Mouse (Mus musculus) intestine, postnatal 0 days (tissue): ENCODE measurements around the gene Tenm3. TPM values are rescaled to one million over a fixed set of nuclear protein-coding genes. Genes with fewer than 3 reads are reported as not detected.

Source experiments
- ATAC-seq: fragments of 200-750 bp; cut with Nextera tagmentation; 2 replicates; pipeline ENCODE4 v1.8.0; 2017; ENCODE audit warnings: mild to moderate bottlenecking, moderate TSS enrichment, moderate library complexity
- H3K27ac ChIP-seq: fragments of 300-500 bp; sonication (generic); 2 replicates; pipeline ENCODE4 v1.5.1; 2014; ENCODE audit warnings: mild to moderate bottlenecking, low read depth, low read length, moderate library complexity
- H3K27me3 ChIP-seq: fragments of 300-500 bp; sonication (generic); replicated peaks from 2 replicates; pipeline ENCODE4 v1.6.1; 2014; ENCODE audit warnings: low read length, mixed read lengths; ENCODE audit not compliant: control insufficient read depth, insufficient read depth
- H3K36me3 ChIP-seq: fragments of 300-500 bp; sonication (generic); 2 replicates; pipeline ENCODE4 v1.6.1; 2014; ENCODE audit warnings: mild to moderate bottlenecking, moderate library complexity; ENCODE audit not compliant: control insufficient read depth, insufficient read depth
- H3K4me1 ChIP-seq: fragments of 300-500 bp; sonication (generic); replicated peaks from 2 replicates; pipeline ENCODE4 v1.6.1; 2014; ENCODE audit warnings: antibody characterized with exemption, low read length, mixed read lengths; ENCODE audit not compliant: control insufficient read depth, insufficient read depth
- H3K4me2 ChIP-seq: fragments of 300-500 bp; sonication (generic); replicated peaks from 2 replicates; pipeline ENCODE4 v1.6.1; 2014; ENCODE audit warnings: low read depth, mild to moderate bottlenecking, moderate library complexity
- H3K4me3 ChIP-seq: fragments of 300-500 bp; sonication (generic); 2 replicates; pipeline ENCODE4 v1.5.1; 2014; ENCODE audit warnings: low read depth, low read length
- H3K9ac ChIP-seq: fragments of 300-500 bp; sonication (generic); 2 replicates; pipeline ENCODE4 v1.6.1; 2014; ENCODE audit warnings: mild to moderate bottlenecking, low read depth, low read length
- H3K9me3 ChIP-seq: fragments of 300-500 bp; sonication (generic); 2 replicates; pipeline ENCODE4 v1.6.1; 2016; ENCODE audit warnings: mixed run types; ENCODE audit not compliant: control insufficient read depth
- CTCF ChIP-seq: sonication (generic); IDR thresholded peaks from 2 replicates; pipeline ENCODE4 v1.5.1; 2016; ENCODE audit warnings: low read depth, mild to moderate bottlenecking, control low read depth, antibody characterized with exemption, moderate library complexity
- WGBS: fragments of 180-500 bp; shearing (Covaris S2); extraction: QIAGEN DNeasy Blood & Tissue Kit; methylation state at CpG from one replicate; pipeline ENCODE4 v1.1.7; 2014; 5-methylcytosine and 5-hydroxymethylcytosine counted together
- polyA plus RNA-seq: library from polyadenylated mRNA; unstranded; fragments of >200 nt; fragmentation: Nextera tagmentation; extraction: Ambion mirVana; gene quantifications from 2 replicates; pipeline ENCODE4 v1.2.1, GENCODE M21; 2015

Tenm3 gene
- polyA plus RNA-seq, 1 experiment from 2014 or later: 5.3 TPM

DNA sequence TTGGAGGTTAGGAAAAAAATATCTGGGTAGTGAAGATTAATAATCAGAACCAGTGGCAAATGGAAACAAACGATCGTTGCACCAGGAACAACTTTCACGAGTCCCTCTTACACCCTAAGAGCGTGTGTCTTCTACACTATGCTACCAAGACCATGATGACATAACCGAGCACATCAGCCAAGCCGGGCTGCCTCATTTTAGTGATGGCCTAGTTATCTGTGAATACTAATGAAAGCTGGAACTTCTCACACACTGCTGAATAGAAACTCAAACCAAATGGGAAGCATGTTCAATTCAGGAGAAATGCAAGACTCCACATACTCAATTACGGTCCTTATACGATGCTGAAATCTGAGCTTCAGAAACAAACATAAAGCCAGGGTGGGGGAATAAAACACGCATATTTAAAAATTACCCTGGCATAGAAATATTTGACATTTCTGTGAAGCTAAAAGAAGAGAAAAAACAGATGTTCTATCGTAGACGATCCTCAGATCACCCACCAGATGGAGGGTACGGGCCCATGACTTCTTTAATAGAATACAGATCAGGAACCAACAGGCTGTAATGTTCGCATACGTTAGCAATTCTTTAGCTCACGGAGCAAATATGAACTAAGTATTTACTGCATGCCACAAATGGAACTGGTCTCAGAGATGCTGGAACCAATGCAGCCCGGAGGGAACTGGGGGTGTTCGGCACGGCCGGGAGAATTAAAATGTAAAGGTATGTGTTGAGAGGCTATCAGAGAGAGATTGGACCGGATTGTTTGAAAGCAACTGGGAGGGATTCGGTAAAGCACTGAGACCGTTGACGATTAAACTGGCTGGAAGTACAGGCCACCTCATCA, 393.1 kb downstream of the Tenm3 start:
- Histone ChIP-seq H3K4me3 (no peak overlapping the region), H3K9ac (no peak overlapping the region), H3K4me1 (no peaks in the 10 kb centered on the region), H3K27ac (no peak overlapping the region), H3K9me3 (no peaks in the 10 kb centered on the region), H3K27me3 (no peaks in the 10 kb centered on the region), H3K36me3 (no peaks in the 10 kb centered on the region), H3K4me2 (no peak overlapping the region)
- 68% methylated on average over 23 of the region's 23 CpGs for WGBS
- ATAC-seq: no peak
- no peak for TF ChIP-seq CTCF

- WGBS: 34% methylated on average over 3 of the region's 3 CpGs
Observed at GRCm38 (mm10) chr8:48449625-48450024, 394.1 kb downstream of the Tenm3 start.

GRCm38 (mm10) chr8:48445690-48446089, 398.1 kb downstream of the Tenm3 start:
- Histone ChIP-seq H3K36me3 (no peaks in the 10 kb centered on the region), H3K27ac (no peak overlapping the region), H3K4me2 (no peak overlapping the region), H3K9me3 (no peaks in the 10 kb centered on the region), H3K4me3 (no peak overlapping the region), H3K27me3 (no peaks in the 10 kb centered on the region), H3K9ac (no peak overlapping the region), H3K4me1 (no peaks in the 10 kb centered on the region)
- ATAC-seq: no peak
- no peak for TF ChIP-seq CTCF
- WGBS: 94% methylated on average over 4 of the region's 4 CpGs

More at GRCm38 (mm10) chr8:48449625-48450024, 394.1 kb downstream of the Tenm3 start:
- Histone ChIP-seq H3K9ac (no peak overlapping the region), H3K27me3 (no peaks in the 10 kb centered on the region), H3K4me2 (no peak overlapping the region), H3K4me1 (no peaks in the 10 kb centered on the region), H3K4me3 (no peak overlapping the region), H3K36me3 (no peaks in the 10 kb centered on the region), H3K27ac (no peak overlapping the region), H3K9me3 (no peaks in the 10 kb centered on the region)
- no peak for ATAC-seq
- TF ChIP-seq CTCF: no peak

- Histone ChIP-seq H3K4me2 (peak overlapping the region; percentile 37; the same call in 1 of the 2 replicates), H3K4me1 (no peaks in the 10 kb centered on the region), H3K9ac (no peak overlapping the region), H3K27ac (no peak overlapping the region), H3K27me3 (no peaks in the 10 kb centered on the region), H3K4me3 (no peak overlapping the region), H3K36me3 (no peaks in the 10 kb centered on the region), H3K9me3 (no peaks in the 10 kb centered on the region)
- no peak for ATAC-seq
- no peak for TF ChIP-seq CTCF
- WGBS: 58% methylated on average over 12 of the region's 12 CpGs
Observed at GRCm38 (mm10) chr8:48439491-48439890, 404.3 kb downstream of the Tenm3 start.

DNA sequence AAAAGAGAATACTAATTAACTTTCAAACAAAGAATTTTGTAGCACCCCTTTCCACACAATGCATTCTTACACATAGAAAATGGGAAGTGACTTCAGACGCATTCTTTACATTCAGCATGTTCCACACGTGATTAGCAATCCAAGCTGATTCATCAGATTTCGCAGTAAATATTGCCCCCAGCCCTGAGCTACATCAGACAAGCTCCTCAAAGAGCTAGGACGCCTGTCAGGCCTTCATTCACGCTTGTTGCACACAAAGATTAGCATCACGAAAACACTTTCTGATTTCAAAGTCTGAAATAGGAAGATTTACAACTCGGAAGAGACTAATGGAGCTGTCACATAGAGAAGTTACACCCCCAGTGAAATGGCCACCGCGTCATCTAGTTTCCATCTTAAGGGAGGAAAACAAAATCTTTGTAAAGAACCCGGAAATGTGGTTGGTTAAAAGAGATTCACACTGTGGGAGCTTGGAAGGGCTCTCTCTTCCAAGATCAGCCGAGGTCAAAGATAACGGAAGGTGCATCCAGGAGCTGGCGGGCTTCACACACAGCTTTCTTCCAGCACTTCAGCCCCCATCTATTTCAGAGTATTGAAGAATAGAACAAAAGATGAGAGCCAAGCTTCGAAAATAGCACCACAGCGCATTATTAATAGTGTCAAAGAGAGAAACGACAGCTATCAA, 406.1 kb downstream of the Tenm3 start:
- no peak for ATAC-seq
- no peak for TF ChIP-seq CTCF
- no peaks in the 10 kb centered on the region for H3K9me3 ChIP-seq

GRCm38 (mm10) chr8:48425101-48425500, 418.6 kb downstream of the Tenm3 start:
- Histone ChIP-seq H3K4me3 (no peak overlapping the region), H3K4me2 (no peak overlapping the region), H3K27me3 (no peaks in the 10 kb centered on the region), H3K36me3 (no peaks in the 10 kb centered on the region), H3K9me3 (no peaks in the 10 kb centered on the region), H3K9ac (no peak overlapping the region), H3K27ac (no peak overlapping the region), H3K4me1 (no peaks in the 10 kb centered on the region)
- no peak for TF ChIP-seq CTCF
- WGBS: 78% methylated on average over 11 of the region's 11 CpGs
- ATAC-seq: no peak

More for the DNA sequence above, 406.1 kb downstream of the Tenm3 start:
- H3K36me3 ChIP-seq: no peaks in the 10 kb centered on the region
- no peak overlapping the region for H3K27ac ChIP-seq
- H3K4me2 ChIP-seq: no peak overlapping the region
- no peak overlapping the region for H3K4me3 ChIP-seq
- 83% methylated on average over 16 of the region's 16 CpGs for WGBS
- H3K27me3 ChIP-seq: no peaks in the 10 kb centered on the region
- H3K9ac ChIP-seq: no peak overlapping the region
- no peaks in the 10 kb centered on the region for H3K4me1 ChIP-seq
